ENCODE assay signal across 8 mouse cellular contexts in the genomic region with DNA sequence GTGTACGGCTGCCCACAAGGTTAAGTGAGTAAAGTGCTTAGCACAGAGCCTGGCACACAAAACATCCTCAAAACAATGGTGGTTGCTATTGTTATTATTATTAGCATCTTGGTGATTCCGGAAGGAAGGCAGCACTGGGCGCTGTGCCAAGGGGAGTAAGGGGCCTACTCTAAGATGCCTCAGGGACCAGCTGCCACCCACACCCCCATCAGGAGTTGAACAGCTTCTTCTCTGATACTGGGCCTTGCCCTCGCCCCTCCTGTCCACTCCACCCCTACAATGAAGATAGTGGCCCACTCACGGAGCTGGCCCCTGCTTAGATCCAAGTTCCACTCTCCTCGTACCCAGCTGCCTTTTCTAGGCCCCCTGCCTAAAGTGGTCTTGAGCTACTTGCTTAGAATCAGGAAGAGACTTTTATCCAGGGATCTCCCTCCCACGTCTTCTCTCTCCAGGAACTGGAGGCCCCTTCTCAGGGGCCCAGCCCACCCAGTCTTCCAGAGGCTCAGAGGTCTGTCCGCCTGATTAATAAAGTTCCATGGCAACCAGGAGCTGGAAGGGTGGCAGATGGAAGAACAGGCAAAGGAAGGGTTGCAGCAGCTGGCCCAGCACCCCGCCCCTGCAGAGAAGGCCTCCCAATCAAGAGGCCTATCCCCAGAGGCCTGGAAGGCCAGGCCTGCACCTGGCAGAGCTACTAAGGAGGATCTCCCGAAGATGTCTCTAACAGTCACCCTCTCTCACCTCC. TPM values are rescaled to one million over a fixed set of nuclear protein-coding genes. Genes with fewer than 3 reads are reported as not detected.
DNase-seq lines count a peak whose midpoint lies in the region; ATAC-seq lines count a peak whose summit lies in the region.

No protein-coding gene starts in this region.

- 24% methylated on average over 10 of the region's 10 CpGs for WGBS in heart, embryonic 10.5 days
- 12% methylated on average over 10 of the region's 10 CpGs for WGBS in intestine, embryonic 15.5 days
- WGBS in midbrain, embryonic 12.5 days: 7% methylated on average over 10 of the region's 10 CpGs

- peak overlapping the region; percentile 91 for H3K27ac ChIP-seq in heart, embryonic 10.5 days
- peak overlapping the region; percentile 88 for H3K27ac ChIP-seq in intestine, embryonic 15.5 days
- peak overlapping the region; percentile 91 for H3K27ac ChIP-seq in midbrain, embryonic 12.5 days (replicated peaks)

- intact Hi-C loops in left cerebral cortex, postnatal 14 days (cut with DNase I): no loop called here

- peaks cover 47% of the 10 kb centered on the region for H3K4me1 ChIP-seq in heart, embryonic 10.5 days
- peaks cover 41% of the 10 kb centered on the region for H3K4me1 ChIP-seq in intestine, embryonic 15.5 days (replicated peaks)
- peaks cover 49% of the 10 kb centered on the region for H3K4me1 ChIP-seq in midbrain, embryonic 12.5 days

- H3K4me3 ChIP-seq in heart, embryonic 10.5 days: peak overlapping the region; percentile 85
- peak overlapping the region; percentile 90 for H3K4me3 ChIP-seq in intestine, embryonic 15.5 days (replicated peaks)
- peak overlapping the region; percentile 91 for H3K4me3 ChIP-seq in midbrain, embryonic 12.5 days

- H3K9ac ChIP-seq in intestine, embryonic 15.5 days: peak overlapping the region; percentile 77
- H3K9ac ChIP-seq in midbrain, embryonic 12.5 days (replicated peaks): peak overlapping the region; percentile 79

- H3K36me3 ChIP-seq in heart, embryonic 10.5 days: peaks cover 8% of the 10 kb centered on the region
- H3K36me3 ChIP-seq in intestine, embryonic 15.5 days: no peaks in the 10 kb centered on the region
- peaks cover 9% of the 10 kb centered on the region for H3K36me3 ChIP-seq in midbrain, embryonic 12.5 days

- H3K4me2 ChIP-seq in intestine, embryonic 15.5 days (replicated peaks): peak overlapping the region; percentile 78
- peak overlapping the region; percentile 80 for H3K4me2 ChIP-seq in midbrain, embryonic 12.5 days (replicated peaks)

- ATAC-seq in erythroblast, adult 5-6 weeks (replicated peaks; ENCODE audit: low FRiP score, poor library complexity, severe bottlenecking): peak; percentile 46
- ATAC-seq in intestine, embryonic 15.5 days: peak; percentile 24
- peak; percentile 35 for ATAC-seq in midbrain, embryonic 12.5 days (ENCODE audit: low FRiP score, low read depth)

- H3K27me3 ChIP-seq in heart, embryonic 10.5 days (ENCODE audit: insufficient read depth, poor library complexity, severe bottlenecking): no peaks in the 10 kb centered on the region
- H3K27me3 ChIP-seq in intestine, embryonic 15.5 days (replicated peaks): no peaks in the 10 kb centered on the region
- H3K27me3 ChIP-seq in midbrain, embryonic 12.5 days: no peaks in the 10 kb centered on the region

- no peak for DNase-seq in heart, embryonic 10.5 days (ENCODE audit: low spot score)
- DNase-seq in heart, adult 8-10 months (ENCODE audit: low spot score): no peak
- DNase-seq in MEL-GATA-1-ER (ENCODE audit: extremely low read depth, low read depth): peak; percentile 33
- no peak for DNase-seq in spleen, adult 12 weeks (ENCODE audit: low spot score)
- no peak for DNase-seq in left cerebral cortex, postnatal 14 days (ENCODE audit: low spot score in 2 of 2)

- H3K9me3 ChIP-seq in heart, embryonic 10.5 days: no peaks in the 10 kb centered on the region
- no peaks in the 10 kb centered on the region for H3K9me3 ChIP-seq in intestine, embryonic 15.5 days
- no peaks in the 10 kb centered on the region for H3K9me3 ChIP-seq in midbrain, embryonic 12.5 days

RNA-seq across cellular contexts. Expression of a gene that starts 1.2 kb away (rescaled TPM):
- 18.0 and 18.6 TPM in 2 replicates for polyA plus RNA-seq in heart, embryonic 10.5 days (2016; fragmentation: Nextera tagmentation; extraction: Ambion mirVana)
- total RNA-seq in heart, adult 8-10 months (2022): 1 to 10 TPM in 1 of 4 experiments, under 1 TPM in 3; 0.25 to 1.2 (median 0.47) TPM
- 6.7 and 11.1 TPM in 2 replicates for total RNA-seq in erythroblast, adult 5-6 weeks (2015; ENCODE audit: low replicate concordance)
- total RNA-seq in erythroblast, adult 5-6 weeks (2017; ENCODE audit: low replicate concordance): 5.5 and 7.0 TPM in 2 replicates
- polyA plus RNA-seq in intestine, embryonic 15.5 days (2015; fragmentation: Nextera tagmentation; extraction: Ambion mirVana): 16.7 and 18.7 TPM in 2 replicates
- 36.0 and 41.1 TPM in 2 replicates for polyA plus RNA-seq in midbrain, embryonic 12.5 days (2016; fragmentation: Nextera tagmentation; extraction: Ambion mirVana)
- total RNA-seq in left cerebral cortex, postnatal 14 days (2021): 10 to 100 TPM; 11.5 to 11.8 TPM

RNA-seq across cellular contexts. Expression of a gene that starts 9.8 kb away (rescaled TPM):
- 0.94 and 1.6 TPM in 2 replicates for polyA plus RNA-seq in heart, embryonic 10.5 days (2016; fragmentation: Nextera tagmentation; extraction: Ambion mirVana)
- total RNA-seq in heart, adult 8-10 months (2022): 1 to 10 TPM in 1 of 4 experiments, under 1 TPM in 3; 0.25 to 1.2 (median 0.60) TPM
- 0.63 TPM in 1 of 2 replicates, not detected in the other for total RNA-seq in erythroblast, adult 5-6 weeks (2015; ENCODE audit: low replicate concordance)
- total RNA-seq in erythroblast, adult 5-6 weeks (2017; ENCODE audit: low replicate concordance): 11.6 TPM in 1 of 2 replicates, not detected in the other
- 1.2 TPM in 2 replicates for polyA plus RNA-seq in intestine, embryonic 15.5 days (2015; fragmentation: Nextera tagmentation; extraction: Ambion mirVana)
- 11.9 and 12.3 TPM in 2 replicates for polyA plus RNA-seq in midbrain, embryonic 12.5 days (2016; fragmentation: Nextera tagmentation; extraction: Ambion mirVana)
- total RNA-seq in left cerebral cortex, postnatal 14 days (2021): 100 to 1,000 TPM in 1 of 2 experiments, 10 to 100 TPM in 1; 90.6 to 113 TPM

RNA-seq across cellular contexts. Expression of a gene that starts 16.9 kb away (rescaled TPM):
- polyA plus RNA-seq in heart, embryonic 10.5 days (2016; fragmentation: Nextera tagmentation; extraction: Ambion mirVana): 0.31 and 0.43 TPM in 2 replicates
- total RNA-seq in heart, adult 8-10 months (2022): not detected
- not detected in 2 replicates for total RNA-seq in erythroblast, adult 5-6 weeks (2015; ENCODE audit: low replicate concordance)
- total RNA-seq in erythroblast, adult 5-6 weeks (2017; ENCODE audit: low replicate concordance): not detected in 2 replicates
- 0.15 TPM in 1 of 2 replicates, not detected in the other for polyA plus RNA-seq in intestine, embryonic 15.5 days (2015; fragmentation: Nextera tagmentation; extraction: Ambion mirVana)
- polyA plus RNA-seq in midbrain, embryonic 12.5 days (2016; fragmentation: Nextera tagmentation; extraction: Ambion mirVana): 0.60 and 1.1 TPM in 2 replicates
- not detected for total RNA-seq in left cerebral cortex, postnatal 14 days (2021)

RNA-seq across cellular contexts. Expression of a gene that starts 21.6 kb away (rescaled TPM):
- polyA plus RNA-seq in heart, embryonic 10.5 days (2016; fragmentation: Nextera tagmentation; extraction: Ambion mirVana): 1.2 and 1.5 TPM in 2 replicates
- total RNA-seq in heart, adult 8-10 months (2022): not detected
- not detected in 2 replicates for total RNA-seq in erythroblast, adult 5-6 weeks (2015; ENCODE audit: low replicate concordance)
- not detected in 2 replicates for total RNA-seq in erythroblast, adult 5-6 weeks (2017; ENCODE audit: low replicate concordance)
- 0.52 and 0.57 TPM in 2 replicates for polyA plus RNA-seq in intestine, embryonic 15.5 days (2015; fragmentation: Nextera tagmentation; extraction: Ambion mirVana)
- 2.2 and 3.3 TPM in 2 replicates for polyA plus RNA-seq in midbrain, embryonic 12.5 days (2016; fragmentation: Nextera tagmentation; extraction: Ambion mirVana)
- under 1 TPM in 1 of 2 experiments, not detected in 1; 0.68 TPM for total RNA-seq in left cerebral cortex, postnatal 14 days (2021)

RNA-seq across cellular contexts. Expression of a gene that starts 35.0 kb away (rescaled TPM):
- polyA plus RNA-seq in heart, embryonic 10.5 days (2016; fragmentation: Nextera tagmentation; extraction: Ambion mirVana): 19.9 and 21.5 TPM in 2 replicates
- 10 to 100 TPM; 25.0 to 31.0 (median 27.2) TPM for total RNA-seq in heart, adult 8-10 months (2022)
- total RNA-seq in erythroblast, adult 5-6 weeks (2015; ENCODE audit: low replicate concordance): 9.0 and 9.6 TPM in 2 replicates
- 7.5 and 11.2 TPM in 2 replicates for total RNA-seq in erythroblast, adult 5-6 weeks (2017; ENCODE audit: low replicate concordance)
- 28.0 and 32.9 TPM in 2 replicates for polyA plus RNA-seq in intestine, embryonic 15.5 days (2015; fragmentation: Nextera tagmentation; extraction: Ambion mirVana)
- polyA plus RNA-seq in midbrain, embryonic 12.5 days (2016; fragmentation: Nextera tagmentation; extraction: Ambion mirVana): 9.4 and 13.8 TPM in 2 replicates
- total RNA-seq in left cerebral cortex, postnatal 14 days (2021): 10 to 100 TPM; 16.1 to 16.8 TPM

Comparison
In these comparisons a context has a peak if more than half of its experiments do, and no peak if none do; other contexts are left out.
1. RNA of a gene that starts 9.8 kb away (total RNA-seq): 90.6 to 113 TPM in left cerebral cortex, postnatal 14 days; 0.25 to 1.2 TPM in heart, adult 8-10 months and 0.63 to 11.6 TPM in erythroblast, adult 5-6 weeks; every median in the first group is over 4 times any median in the second.
2. Peak in every context shown above with its lines, with median percentiles within 50 percentile points of each other: H3K27ac ChIP-seq, H3K4me3 ChIP-seq and ATAC-seq.